Mouse (Mus musculus) Patski (cell line): ENCODE results near the gene Psg16. TPM values are rescaled to one million over a fixed set of nuclear protein-coding genes. Genes with fewer than 3 reads are reported as not detected.
A peak's percentile ranks its signal among the peaks of the same experiment; 100 is the strongest.
"Not testable (repeated sequence)": the region's sequence is repeated elsewhere in the genome, so short reads cannot be mapped to it uniquely, and the experiment has no call there.

Experiments used
- ATAC-seq: fragments of 100-300 bp; one replicate; pipeline ENCODE4 v1.8.0; 2021
- CTCF ChIA-PET: fragments of 350-600 bp; sonication (Branson Sonifier 250); formaldehyde crosslinking; loops from one replicate; lab custom pipeline; 2022; ENCODE audit warnings: inconsistent platforms; lab: Charles Lee
- POLR2A ChIA-PET: fragments of 350-600 bp; sonication (Branson Sonifier 250); formaldehyde crosslinking; loops from one replicate; lab custom pipeline; 2022; ENCODE audit warnings: antibody characterized with exemption, inconsistent platforms; lab: Charles Lee
- DNase-seq: peaks from one replicate; pipeline ENCODE4 v3.0.0-alpha.2; 2011; ENCODE audit warnings: low read depth, low spot score
- H3K27me3 ChIP-seq: fragments of 371-371 bp; one replicate; pipeline ENCODE4 v1.5.1; 2021
- CTCF ChIP-seq: fragments of 100-300 bp; IDR thresholded peaks from one replicate; pipeline ENCODE4 v1.5.1; 2021
- in situ Hi-C: fragments of 300-500 bp; cut with MboI; formaldehyde crosslinking; loops from 3 replicates; pipeline ENCODE4 v1.11.1; 2018; ENCODE audit warnings: low pct_unique_long_range_greater_than_20kb, mixed read lengths
- polyA plus RNA-seq: library from polyadenylated mRNA; unstranded; gene quantifications from one replicate; pipeline ENCODE4 v1.2.3, GENCODE M21; 2021

Gene Psg16
- polyA plus RNA-seq, 1 experiment from 2014 or later = 0.32 TPM

GRCm38 (mm10) chr7:17062389-17062788, 11.5 kb upstream of the Psg16 start, which contains the start of gene Hif3a:
TSS of gene Hif3a (minus strand) at chr7:17062427.
- no peak for TF ChIP-seq CTCF
- ATAC-seq (no peak), DNase-seq (no peak)
- POLR2A ChIA-PET = no interaction called here
- CTCF ChIA-PET = interaction anchor here (4.9 kb wide), 1 partner anchor 11 kb away, joined by 17 read pairs; the partner anchor contains the start of gene Psg16
- H3K27me3 ChIP-seq = peaks cover 4% of the 10 kb centered on the region
- in situ Hi-C loops = no loop called here

- no peak for ATAC-seq
- no peak for TF ChIP-seq CTCF
- H3K27me3 ChIP-seq = peaks cover 4% of the 10 kb centered on the region
- ChIA-PET CTCF (interaction anchor here (1.3 to 4.9 kb wide), 2 partner anchors 11 to 132 kb away, joined by 3 to 17 read pairs; partner anchors contain the start of gene Psg16), POLR2A (no interaction called here)
- in situ Hi-C loops = no loop called here
- no peak for DNase-seq
These were observed 11.0 kb upstream of the Psg16 start for GRCm38 (mm10) chr7:17062845-17063244.

- ATAC-seq = no peak
- in situ Hi-C loops = loop anchor here (5.0 kb wide), 2 partner anchors 63 to 113 kb away; no protein-coding TSS in a partner anchor
- CTCF ChIA-PET = interaction anchor here (1.5 to 6.1 kb wide), 3 partner anchors 10 to 133 kb away, joined by 6 to 29 read pairs (median 10); no protein-coding TSS in a partner anchor
- peaks cover 4% of the 10 kb centered on the region for H3K27me3 ChIP-seq
- no peak for TF ChIP-seq CTCF
- DNase-seq = no peak
- POLR2A ChIA-PET = no interaction called here
These were observed 8.2 kb upstream of the Psg16 start for GRCm38 (mm10) chr7:17065620-17066019.

GRCm38 (mm10) chr7:17066412-17066811, 7.4 kb upstream of the Psg16 start:
- POLR2A ChIA-PET = no interaction called here
- ATAC-seq (no peak), DNase-seq (no peak)
- peak; percentile 91 for TF ChIP-seq CTCF
- CTCF ChIA-PET = interaction anchor here (1.1 to 6.1 kb wide), 6 partner anchors 10 to 134 kb away, joined by 3 to 29 read pairs (median 6); no protein-coding TSS in a partner anchor
- in situ Hi-C loops = loop anchor here (5.0 kb wide), 2 partner anchors 64 to 114 kb away; no protein-coding TSS in a partner anchor
- peaks cover 6% of the 10 kb centered on the region for H3K27me3 ChIP-seq

GRCm38 (mm10) chr7:17067000-17067399, 6.8 kb upstream of the Psg16 start:
- ChIA-PET CTCF (interaction anchor here (1.1 to 6.1 kb wide), 6 partner anchors 11 to 135 kb away, joined by 3 to 29 read pairs (median 6); no protein-coding TSS in a partner anchor), POLR2A (no interaction called here)
- in situ Hi-C loops = loop anchor here (5.0 kb wide), 2 partner anchors 65 to 115 kb away; no protein-coding TSS in a partner anchor
- H3K27me3 ChIP-seq = peaks cover 6% of the 10 kb centered on the region
- ATAC-seq (no peak), DNase-seq (no peak)
- TF ChIP-seq CTCF = no peak

GRCm38 (mm10) chr7:17067651-17068050, 6.2 kb upstream of the Psg16 start:
- CTCF ChIA-PET = interaction anchor here (1.4 to 6.1 kb wide), 2 partner anchors 9 to 66 kb away, joined by 3 to 29 read pairs; no protein-coding TSS in a partner anchor
- in situ Hi-C loops = loop anchor here (5.0 kb wide), 2 partner anchors 65 to 115 kb away; no protein-coding TSS in a partner anchor
- ATAC-seq, POLR2A ChIA-PET, H3K27me3 ChIP-seq, DNase-seq: not testable (repeated sequence)

GRCm38 (mm10) chr7:17073513-17073903, 332 bp upstream of the Psg16 start:
- ATAC-seq (no peak), DNase-seq (no peak)
- CTCF ChIA-PET = interaction anchor here (0.9 to 2.1 kb wide), 13 partner anchors 9 to 1799 kb away, joined by 3 to 17 read pairs (median 3); partner anchors contain the start of gene Hif3a
- TF ChIP-seq CTCF = no peak
- peaks cover 8% of the 10 kb centered on the region for H3K27me3 ChIP-seq
- in situ Hi-C loops = no loop called here
- POLR2A ChIA-PET = no interaction called here

GRCm38 (mm10) chr7:17076542-17076941, 2.7 kb downstream of the Psg16 start:
- peaks cover 13% of the 10 kb centered on the region for H3K27me3 ChIP-seq
- POLR2A ChIA-PET = no interaction called here
- DNase-seq (no peak), ATAC-seq (no peak)
- TF ChIP-seq CTCF = no peak
- CTCF ChIA-PET = no interaction called here
- in situ Hi-C loops = no loop called here

GRCm38 (mm10) chr7:17078076-17078654, 4.3 kb downstream of the Psg16 start:
- DNase-seq (no peak), ATAC-seq (no peak)
- in situ Hi-C loops = no loop called here
- ChIA-PET POLR2A (no interaction called here), CTCF (no interaction called here)
- TF ChIP-seq CTCF = no peak
- H3K27me3 ChIP-seq = peaks cover 13% of the 10 kb centered on the region

GRCm38 (mm10) chr7:17082766-17083165, 8.9 kb downstream of the Psg16 start:
- no peak for ATAC-seq
- peaks cover 20% of the 10 kb centered on the region for H3K27me3 ChIP-seq
- no peak for DNase-seq
- no peak for TF ChIP-seq CTCF
- in situ Hi-C loops = no loop called here
- POLR2A ChIA-PET = no interaction called here
- CTCF ChIA-PET = interaction anchor here (0.9 to 1.5 kb wide), 3 partner anchors 9 to 32 kb away, joined by 3 to 5 read pairs (median 3); partner anchors contain the start of gene Psg16

GRCm38 (mm10) chr7:17087731-17088130, 13.9 kb downstream of the Psg16 start:
- H3K27me3 ChIP-seq = peaks cover 9% of the 10 kb centered on the region
- ATAC-seq = no peak
- no peak for TF ChIP-seq CTCF
- in situ Hi-C loops = no loop called here
- ChIA-PET POLR2A (no interaction called here), CTCF (no interaction called here)
- no peak for DNase-seq
